Mouse (Mus musculus): ENCODE measurements at regions not wholly inside any gene's neighbourhood (a gene's known extent, or its start where the extent isn't known, plus 50 kb on each side); places are given as distances from the start of the nearest gene placed in this dataset.

DNA sequence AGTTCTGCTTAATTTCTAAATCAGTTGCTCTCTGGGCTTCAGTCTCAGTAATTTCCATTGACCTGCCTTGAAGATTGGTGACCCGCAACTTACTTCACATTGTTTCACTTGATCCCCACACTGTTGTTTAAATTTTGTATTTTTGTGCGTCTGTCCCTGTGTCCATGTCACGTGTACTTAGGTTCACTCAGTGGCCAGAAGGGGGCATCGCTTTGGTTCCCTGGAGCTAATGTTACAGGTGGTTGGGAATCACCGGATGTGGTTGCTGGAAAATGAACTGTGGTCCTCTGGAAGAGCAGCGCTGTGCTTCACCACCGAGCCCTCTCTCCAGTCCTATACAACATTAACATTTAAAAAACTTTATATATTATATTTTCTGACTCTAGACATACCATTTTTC lies 397.8 kb downstream of the Klf5 start:
- Histone ChIP-seq H3K9me3 (ENCODE audit: control insufficient read depth) (no peaks in the 10 kb centered on the region), H3K27me3 (replicated peaks; ENCODE audit: control insufficient read depth, insufficient read depth, low read length) (no peaks in the 10 kb centered on the region), H3K4me3 (ENCODE audit: low read depth, low read length) (no peak overlapping the region), H3K4me2 (replicated peaks; ENCODE audit: low read depth) (no peak overlapping the region), H3K27ac (ENCODE audit: low read depth, low read length) (no peak overlapping the region), H3K4me1 (replicated peaks; ENCODE audit: control insufficient read depth, insufficient read depth, low read length) (no peaks in the 10 kb centered on the region), H3K9ac (ENCODE audit: low read depth, low read length) (no peak overlapping the region), H3K36me3 (ENCODE audit: control insufficient read depth, insufficient read depth) (no peaks in the 10 kb centered on the region)
- WGBS, result 93% methylated on average over 7 of the region's 7 CpGs
- ATAC-seq, result no peak
- TF ChIP-seq CTCF (IDR thresholded peaks at IDR 0.05; ENCODE audit: low read depth), result peak; percentile 26; the same call in 1 of the 2 replicates

DNA sequence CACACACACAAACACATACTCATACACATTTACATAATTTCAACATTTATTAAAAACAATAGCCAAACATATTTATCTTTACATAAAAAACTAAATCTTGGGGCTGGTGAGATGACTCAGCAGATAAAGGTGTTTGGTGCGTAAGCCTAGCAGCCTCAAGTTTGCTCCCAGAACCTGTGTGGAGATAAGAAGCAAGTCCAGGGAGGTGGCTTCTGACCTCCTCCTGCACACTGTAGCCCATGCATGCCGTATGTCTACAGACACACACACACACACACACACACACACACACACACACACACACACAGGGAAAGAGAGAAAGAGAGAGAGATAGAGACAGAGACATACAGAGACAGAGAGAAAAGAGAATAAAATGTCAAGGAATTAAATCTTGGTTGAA lies 401.1 kb downstream of the Klf5 start:
- 37% methylated on average over 2 of the region's 2 CpGs for WGBS
- no peak for ATAC-seq
- no peaks in the 10 kb centered on the region for H3K27me3 ChIP-seq (replicated peaks; ENCODE audit: control insufficient read depth, insufficient read depth, low read length)
- H3K9me3 ChIP-seq (ENCODE audit: control insufficient read depth), result no peaks in the 10 kb centered on the region
- H3K36me3 ChIP-seq (ENCODE audit: control insufficient read depth, insufficient read depth), result no peaks in the 10 kb centered on the region
- H3K9ac ChIP-seq (ENCODE audit: low read depth, low read length), result no peak overlapping the region
- no peak overlapping the region for H3K4me3 ChIP-seq (ENCODE audit: low read depth, low read length)
- H3K27ac ChIP-seq (ENCODE audit: low read depth, low read length), result no peak overlapping the region
- TF ChIP-seq CTCF (IDR thresholded peaks at IDR 0.05; ENCODE audit: low read depth), result no peak
- H3K4me2 ChIP-seq (replicated peaks; ENCODE audit: low read depth), result no peak overlapping the region
- no peaks in the 10 kb centered on the region for H3K4me1 ChIP-seq (replicated peaks; ENCODE audit: control insufficient read depth, insufficient read depth, low read length)

DNA sequence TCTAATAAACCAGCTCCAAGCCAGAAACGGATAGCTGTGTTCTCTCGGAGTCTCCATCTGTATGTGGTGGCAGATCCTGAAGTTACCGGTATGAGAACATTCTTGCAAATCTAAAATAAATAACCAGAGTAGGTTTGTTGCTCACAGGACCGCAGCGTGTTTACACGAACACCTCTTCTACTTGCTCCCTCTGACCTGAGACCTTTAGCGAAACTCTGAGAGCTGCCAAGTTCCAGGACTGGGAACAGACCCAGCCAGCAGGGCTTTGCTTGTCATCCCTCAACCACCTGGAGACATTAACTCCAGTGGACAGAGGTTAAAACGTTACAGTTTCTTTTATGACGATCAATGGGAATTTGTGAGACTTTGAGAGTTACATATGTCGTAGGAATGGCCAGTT lies 407.5 kb downstream of the Klf5 start:
- Histone ChIP-seq H3K4me2 (replicated peaks; ENCODE audit: low read depth) (no peak overlapping the region), H3K9me3 (ENCODE audit: control insufficient read depth) (no peaks in the 10 kb centered on the region), H3K36me3 (ENCODE audit: control insufficient read depth, insufficient read depth) (no peaks in the 10 kb centered on the region), H3K4me3 (ENCODE audit: low read depth, low read length) (no peak overlapping the region), H3K9ac (ENCODE audit: low read depth, low read length) (no peak overlapping the region), H3K27ac (ENCODE audit: low read depth, low read length) (no peak overlapping the region), H3K4me1 (replicated peaks; ENCODE audit: control insufficient read depth, insufficient read depth, low read length) (no peaks in the 10 kb centered on the region), H3K27me3 (replicated peaks; ENCODE audit: control insufficient read depth, insufficient read depth, low read length) (no peaks in the 10 kb centered on the region)
- TF ChIP-seq CTCF (IDR thresholded peaks at IDR 0.05; ENCODE audit: low read depth), result no peak
- WGBS, result 61% methylated on average over 10 of the region's 10 CpGs
- ATAC-seq, result no peak

DNA sequence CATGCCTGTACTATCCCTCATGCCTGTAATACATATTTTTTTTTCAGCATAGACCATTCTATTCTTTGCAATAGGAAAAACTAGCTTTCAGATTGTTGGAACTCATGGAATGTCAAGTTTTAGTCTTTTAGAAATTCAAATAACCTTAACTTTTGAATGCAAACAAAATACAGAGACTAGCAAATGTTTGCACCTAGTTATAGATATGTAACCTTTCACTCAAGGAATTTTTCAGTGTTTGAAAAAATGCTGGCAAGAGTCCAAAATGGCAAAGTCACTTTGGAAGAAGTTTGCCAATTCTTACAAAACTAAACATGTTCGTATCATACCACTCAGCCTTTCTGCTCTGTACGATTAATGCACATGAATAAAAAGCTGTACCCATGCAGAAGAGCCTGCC lies 409.6 kb downstream of the Klf5 start:
- Histone ChIP-seq H3K4me2 (replicated peaks; ENCODE audit: low read depth) (no peak overlapping the region), H3K9me3 (ENCODE audit: control insufficient read depth) (no peaks in the 10 kb centered on the region), H3K9ac (ENCODE audit: low read depth, low read length) (no peak overlapping the region), H3K4me1 (replicated peaks; ENCODE audit: control insufficient read depth, insufficient read depth, low read length) (0 out of 2 replicates have a peak, but pooled peaks cover 1% of the 10 kb centered on the region), H3K27me3 (replicated peaks; ENCODE audit: control insufficient read depth, insufficient read depth, low read length) (no peaks in the 10 kb centered on the region), H3K27ac (ENCODE audit: low read depth, low read length) (no peak overlapping the region), H3K36me3 (ENCODE audit: control insufficient read depth, insufficient read depth) (no peaks in the 10 kb centered on the region), H3K4me3 (ENCODE audit: low read depth, low read length) (no peak overlapping the region)
- no peak for TF ChIP-seq CTCF (IDR thresholded peaks at IDR 0.05; ENCODE audit: low read depth)
- 67% methylated on average over 2 of the region's 2 CpGs for WGBS
- ATAC-seq, result no peak

DNA sequence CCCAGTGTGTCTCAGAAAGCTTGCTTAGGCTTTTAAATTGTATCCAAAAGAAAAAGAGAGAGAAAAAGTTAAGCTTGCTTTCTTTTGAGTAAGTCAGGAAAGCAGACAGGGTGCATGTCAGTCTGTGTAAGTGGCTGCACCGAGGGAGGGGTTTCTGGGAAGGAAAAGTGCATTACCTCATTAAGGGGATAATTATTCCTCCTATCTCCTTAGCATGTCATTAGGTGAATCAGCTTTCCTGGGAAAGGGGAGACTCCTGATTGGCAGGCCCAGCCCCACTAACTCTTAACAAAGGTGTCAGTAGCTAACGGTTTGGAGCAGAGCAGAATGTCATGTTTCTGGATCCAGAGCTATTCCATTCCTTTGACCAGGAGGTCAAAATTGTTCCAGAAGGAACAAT lies 411.3 kb downstream of the Klf5 start:
- TF ChIP-seq CTCF (IDR thresholded peaks at IDR 0.05; ENCODE audit: low read depth), result no peak
- H3K27me3 ChIP-seq (replicated peaks; ENCODE audit: control insufficient read depth, insufficient read depth, low read length), result no peaks in the 10 kb centered on the region
- H3K4me3 ChIP-seq (ENCODE audit: low read depth, low read length), result no peak overlapping the region
- no peak overlapping the region for H3K27ac ChIP-seq (ENCODE audit: low read depth, low read length)
- no peaks in the 10 kb centered on the region for H3K9me3 ChIP-seq (ENCODE audit: control insufficient read depth)
- H3K36me3 ChIP-seq (ENCODE audit: control insufficient read depth, insufficient read depth), result no peaks in the 10 kb centered on the region
- 69% methylated on average over 2 of the region's 2 CpGs for WGBS
- H3K9ac ChIP-seq (ENCODE audit: low read depth, low read length), result no peak overlapping the region
- H3K4me2 ChIP-seq (replicated peaks; ENCODE audit: low read depth), result no peak overlapping the region
- no peak for ATAC-seq
- H3K4me1 ChIP-seq (replicated peaks; ENCODE audit: control insufficient read depth, insufficient read depth, low read length), result 0 out of 2 replicates have a peak, but pooled peaks cover 2% of the 10 kb centered on the region

DNA sequence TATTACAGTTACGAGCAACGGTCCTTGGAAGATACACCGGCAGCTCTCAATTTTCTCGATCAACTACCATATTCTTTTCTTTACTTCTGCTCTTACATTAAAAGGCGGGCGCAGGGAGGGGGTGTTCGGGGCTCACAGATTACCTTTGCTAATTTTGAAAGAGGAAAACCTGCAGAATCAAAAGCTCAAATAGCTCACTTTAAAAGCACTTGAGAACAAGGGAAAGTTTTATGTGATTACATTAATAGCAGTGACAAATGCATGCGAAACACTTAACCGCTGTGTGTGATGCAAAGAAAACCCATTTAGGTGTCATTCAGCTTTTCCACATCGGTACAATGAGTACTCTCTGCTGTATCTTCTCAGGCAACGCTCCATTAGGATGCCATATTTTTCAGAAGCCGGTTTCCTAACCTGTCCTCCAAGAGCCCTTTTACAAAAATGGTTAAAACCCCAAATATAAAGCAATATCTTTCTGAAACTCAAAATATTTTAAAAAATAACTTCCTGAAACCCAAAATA lies 412.2 kb downstream of the Klf5 start:
- H3K9me3 ChIP-seq (ENCODE audit: control insufficient read depth), result no peaks in the 10 kb centered on the region
- 89% methylated on average over 12 of the region's 12 CpGs for WGBS
- H3K4me2 ChIP-seq (replicated peaks; ENCODE audit: low read depth), result no peak overlapping the region
- H3K36me3 ChIP-seq (ENCODE audit: control insufficient read depth, insufficient read depth), result no peaks in the 10 kb centered on the region
- no peak for TF ChIP-seq CTCF (IDR thresholded peaks at IDR 0.05; ENCODE audit: low read depth)
- H3K9ac ChIP-seq (ENCODE audit: low read depth, low read length), result no peak overlapping the region
- no peak overlapping the region for H3K27ac ChIP-seq (ENCODE audit: low read depth, low read length)
- ATAC-seq, result no peak
- no peak overlapping the region for H3K4me3 ChIP-seq (ENCODE audit: low read depth, low read length)
- no peaks in the 10 kb centered on the region for H3K27me3 ChIP-seq (replicated peaks; ENCODE audit: control insufficient read depth, insufficient read depth, low read length)
- 0 out of 2 replicates have a peak, but pooled peaks cover 2% of the 10 kb centered on the region for H3K4me1 ChIP-seq (replicated peaks; ENCODE audit: control insufficient read depth, insufficient read depth, low read length)

DNA sequence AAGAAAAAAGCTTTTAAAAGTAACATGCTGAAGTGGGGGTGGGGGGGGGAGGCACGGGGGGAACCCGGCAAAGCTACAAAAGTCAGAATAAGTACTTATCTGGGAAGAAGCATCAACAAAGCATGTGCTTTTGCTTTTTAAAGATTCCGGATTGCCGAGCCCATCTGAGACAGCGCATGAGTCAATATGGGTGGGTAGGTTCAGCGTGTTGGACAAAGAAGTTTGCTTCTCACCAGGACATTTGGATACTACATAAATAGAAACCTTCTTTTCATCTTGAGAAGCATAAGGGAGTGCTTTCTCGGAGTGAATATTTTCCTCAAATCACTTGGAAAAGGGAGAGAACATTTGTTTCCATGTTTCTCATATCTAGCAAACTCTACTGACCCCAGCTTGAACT lies 414.1 kb downstream of the Klf5 start:
- no peak for TF ChIP-seq CTCF (IDR thresholded peaks at IDR 0.05; ENCODE audit: low read depth)
- no peak for ATAC-seq
- H3K9ac ChIP-seq (ENCODE audit: low read depth, low read length), result no peak overlapping the region
- H3K9me3 ChIP-seq (ENCODE audit: control insufficient read depth), result no peaks in the 10 kb centered on the region
- H3K36me3 ChIP-seq (ENCODE audit: control insufficient read depth, insufficient read depth), result no peaks in the 10 kb centered on the region
- H3K4me2 ChIP-seq (replicated peaks; ENCODE audit: low read depth), result no peak overlapping the region
- H3K4me3 ChIP-seq (ENCODE audit: low read depth, low read length), result no peak overlapping the region
- WGBS, result 72% methylated on average over 7 of the region's 7 CpGs
- H3K4me1 ChIP-seq (replicated peaks; ENCODE audit: control insufficient read depth, insufficient read depth, low read length), result 0 out of 2 replicates have a peak, but pooled peaks cover 2% of the 10 kb centered on the region
- no peaks in the 10 kb centered on the region for H3K27me3 ChIP-seq (replicated peaks; ENCODE audit: control insufficient read depth, insufficient read depth, low read length)
- H3K27ac ChIP-seq (ENCODE audit: low read depth, low read length), result no peak overlapping the region

All from intestine, postnatal 0 days (tissue).